Mouse (Mus musculus): ENCODE data around the gene Nploc4.

- TF ChIP-seq CTCF (IDR thresholded peaks at IDR 0.05; ENCODE audit: low read depth) (peak; percentile 76), EP300 (IDR thresholded peaks at IDR 0.05; ENCODE audit: low read depth) (no peak)
Observed at GRCm38 (mm10) chr11:120369656-120370055, 67.9 kb downstream of the Nploc4 start.
